Mouse (Mus musculus) stomach, embryonic 16.5 days (tissue): ENCODE measurements around the gene Gal3st2b. TPM values are rescaled to one million over a fixed set of nuclear protein-coding genes. Genes with fewer than 3 reads are reported as not detected.
"Not testable (repeated sequence)": the region's sequence is repeated elsewhere in the genome, so short reads cannot be mapped to it uniquely, and the experiment has no call there.

ENCODE experiments used
- ATAC-seq: fragments of 200-750 bp; cut with Nextera tagmentation; 2 replicates; pipeline ENCODE4 v1.8.0; 2017; ENCODE audit warnings: moderate number of reproducible peaks, moderate TSS enrichment; ENCODE audit not compliant: insufficient read depth, low FRiP score
- H3K27ac ChIP-seq: fragments of 300-500 bp; sonication (generic); 2 replicates; pipeline ENCODE4 v1.5.1; 2014; ENCODE audit warnings: low read length
- H3K27me3 ChIP-seq: fragments of 300-500 bp; sonication (generic); 2 replicates; pipeline ENCODE4 v1.6.1; 2014; ENCODE audit warnings: low read length, control low read depth, mixed read lengths; ENCODE audit not compliant: control insufficient read depth, insufficient read depth
- H3K36me3 ChIP-seq: fragments of 300-500 bp; sonication (generic); 2 replicates; pipeline ENCODE4 v1.6.1; 2014; ENCODE audit warnings: low read length; ENCODE audit not compliant: control insufficient read depth, insufficient read depth
- H3K4me1 ChIP-seq: fragments of 300-500 bp; sonication (generic); 2 replicates; pipeline ENCODE4 v1.6.1; 2014; ENCODE audit warnings: low read length, control low read depth, mixed read lengths; ENCODE audit not compliant: control insufficient read depth, insufficient read depth
- H3K4me2 ChIP-seq: fragments of 300-500 bp; sonication (generic); 2 replicates; pipeline ENCODE4 v1.6.1; 2014; ENCODE audit warnings: low read depth, low read length, mixed read lengths
- H3K4me3 ChIP-seq: fragments of 300-500 bp; sonication (generic); replicated peaks from 2 replicates; pipeline ENCODE4 v1.5.1; 2014; ENCODE audit warnings: mild to moderate bottlenecking, low read length
- H3K9ac ChIP-seq: fragments of 300-500 bp; sonication (generic); 2 replicates; pipeline ENCODE4 v1.6.1; 2014; ENCODE audit warnings: low read length
- H3K9me3 ChIP-seq: fragments of 300-500 bp; sonication (generic); replicated peaks from 2 replicates; pipeline ENCODE4 v1.6.1; 2016; ENCODE audit warnings: low read length, control low read depth; ENCODE audit not compliant: control insufficient read depth
- WGBS: fragments of 180-500 bp; shearing (Covaris S2); extraction: QIAGEN DNeasy Blood & Tissue Kit; methylation state at CpG from one replicate; pipeline ENCODE4 v1.1.7; 2014; 5-methylcytosine and 5-hydroxymethylcytosine counted together
- polyA plus RNA-seq: library from polyadenylated mRNA; unstranded; fragments of >200 nt; fragmentation: Nextera tagmentation; extraction: Ambion mirVana; gene quantifications from 2 replicates; pipeline ENCODE4 v1.2.1, GENCODE M21; 2015

Gal3st2b gene
- 0.10 TPM in 1 of 2 replicates, not detected in the other for polyA plus RNA-seq

DNA sequence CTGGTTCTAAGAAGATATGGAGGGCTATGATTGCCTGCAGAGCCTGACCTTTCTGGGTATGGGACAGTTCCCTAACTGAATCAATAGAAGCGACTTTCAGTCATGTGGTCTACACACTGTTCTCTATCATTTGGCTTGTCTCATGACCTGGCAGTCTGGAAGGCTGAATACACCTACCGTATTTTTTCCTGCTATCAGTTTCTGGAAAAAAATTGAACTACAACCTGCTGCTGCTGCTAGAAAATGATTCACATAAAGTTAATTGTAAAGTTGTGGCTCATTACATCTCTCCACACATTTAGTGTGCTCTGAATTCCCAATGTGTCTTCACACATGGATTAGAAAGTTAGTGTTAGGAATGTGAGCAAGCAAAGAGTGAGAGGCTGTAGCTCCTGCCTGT is at the start of gene Gal3st2b:
Gal3st2b (plus strand) TSS at position 301 of the 400 bp plus-strand sequence.
- not testable (repeated sequence) for H3K36me3 ChIP-seq, H3K9ac ChIP-seq, H3K27ac ChIP-seq, ATAC-seq, H3K4me1 ChIP-seq, H3K9me3 ChIP-seq, H3K27me3 ChIP-seq, H3K4me3 ChIP-seq, H3K4me2 ChIP-seq
- 68% methylated on average over 2 of the region's 2 CpGs for WGBS

DNA sequence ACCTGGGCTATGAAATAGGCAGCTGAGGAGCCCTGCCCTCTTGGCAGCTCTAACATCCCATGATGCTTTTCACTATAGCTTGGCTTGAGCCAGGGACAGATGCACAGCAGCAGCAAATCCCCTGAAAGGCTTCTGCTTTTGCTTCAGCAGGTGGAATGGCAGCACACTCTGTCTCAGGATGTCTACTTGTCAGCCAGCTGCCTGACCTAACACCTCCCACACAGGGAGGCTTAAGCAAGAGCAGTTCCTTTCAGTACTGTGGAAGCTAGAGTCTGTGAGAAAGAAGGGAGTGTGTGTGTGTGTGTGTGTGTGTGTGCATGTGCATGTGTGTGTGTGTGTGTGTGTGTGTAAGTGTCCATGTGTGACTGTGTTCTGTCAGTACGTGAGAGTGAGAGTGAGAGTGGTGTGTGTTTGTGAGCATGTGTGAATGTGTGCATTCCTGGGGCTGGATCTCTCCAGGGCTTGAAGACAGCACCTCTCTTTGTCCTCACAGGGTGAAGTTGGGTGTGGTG is 46.5 kb upstream of the Gal3st2b start:
- H3K4me2 ChIP-seq, H3K4me1 ChIP-seq, H3K9me3 ChIP-seq, H3K9ac ChIP-seq, H3K36me3 ChIP-seq, H3K27me3 ChIP-seq, H3K4me3 ChIP-seq, ATAC-seq, H3K27ac ChIP-seq: not testable (repeated sequence)
- 50% methylated on average over 1 of the region's 1 CpGs for WGBS

DNA sequence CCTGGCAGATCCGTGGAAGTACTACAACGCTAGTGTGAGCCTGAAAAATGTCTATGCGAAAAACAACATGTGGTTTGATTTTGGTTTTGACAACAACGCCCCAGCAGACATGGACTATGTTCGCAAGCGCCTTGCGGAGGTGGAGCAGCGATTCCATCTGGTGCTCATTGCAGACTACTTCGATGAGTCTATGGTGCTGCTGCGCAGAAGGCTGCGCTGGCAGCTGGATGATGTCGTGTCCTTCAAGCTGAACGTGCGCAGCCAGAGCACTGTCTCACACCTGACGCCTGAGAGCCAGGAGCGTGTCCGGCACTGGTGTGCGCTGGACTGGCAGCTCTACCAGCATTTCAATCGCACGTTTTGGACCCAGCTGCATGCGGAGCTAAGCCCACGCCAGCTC is 43.7 kb upstream of the Gal3st2b start:
- ATAC-seq, H3K4me3 ChIP-seq, H3K4me2 ChIP-seq, H3K27me3 ChIP-seq, H3K9ac ChIP-seq, H3K36me3 ChIP-seq, H3K9me3 ChIP-seq, H3K4me1 ChIP-seq, H3K27ac ChIP-seq: not testable (repeated sequence)
- WGBS = 84% methylated on average over 10 of the region's 22 CpGs

DNA sequence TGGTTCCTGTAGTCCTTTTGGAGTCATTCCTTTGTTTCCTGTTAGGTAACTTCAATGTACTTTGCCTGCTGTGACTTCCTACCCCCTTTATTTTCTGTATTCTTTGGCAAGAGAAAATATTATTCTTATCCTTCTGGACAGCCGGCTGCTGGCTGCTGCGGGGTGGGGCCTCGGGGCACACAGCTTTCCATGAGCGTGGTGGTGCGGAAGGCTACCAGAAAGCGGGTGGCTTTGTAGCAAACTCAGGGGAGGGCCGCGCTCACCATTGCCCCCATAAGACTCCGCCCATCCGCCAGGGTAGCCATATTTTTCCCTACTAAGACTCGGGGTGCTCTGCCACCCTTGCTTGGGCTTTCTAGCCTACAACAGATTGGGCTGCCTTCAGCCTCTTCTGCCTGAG is 36.3 kb upstream of the Gal3st2b start:
- H3K9me3 ChIP-seq, H3K27me3 ChIP-seq, H3K27ac ChIP-seq, H3K36me3 ChIP-seq, H3K4me1 ChIP-seq, H3K4me2 ChIP-seq, ATAC-seq, H3K9ac ChIP-seq, H3K4me3 ChIP-seq: not testable (repeated sequence)
- no CpG with 5 or more reads among the region's 11 CpGs for WGBS

DNA sequence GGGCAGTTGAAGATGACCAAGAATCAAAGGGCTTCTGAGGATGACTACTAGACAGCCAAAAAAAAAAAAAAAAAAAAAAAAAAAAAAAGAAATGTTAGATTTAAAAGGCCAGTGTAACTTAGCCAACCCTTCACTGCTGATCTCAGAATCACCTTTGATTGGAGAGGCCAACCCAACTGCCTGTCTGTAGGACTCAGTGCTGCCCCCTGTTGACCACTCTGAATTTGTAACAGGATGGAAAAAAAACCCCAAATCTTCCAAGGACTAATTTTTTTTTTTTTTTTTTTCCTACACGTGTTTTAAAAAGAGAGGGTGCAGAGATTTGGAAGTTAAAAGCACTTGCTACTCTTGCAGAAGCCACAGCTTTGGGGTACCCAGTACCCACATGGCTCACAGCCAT is 27.2 kb upstream of the Gal3st2b start:
- 40% methylated on average over 1 of the region's 1 CpGs for WGBS
- not testable (repeated sequence) for ATAC-seq, H3K9me3 ChIP-seq, H3K9ac ChIP-seq, H3K4me3 ChIP-seq, H3K27ac ChIP-seq, H3K4me1 ChIP-seq, H3K36me3 ChIP-seq, H3K27me3 ChIP-seq, H3K4me2 ChIP-seq

DNA sequence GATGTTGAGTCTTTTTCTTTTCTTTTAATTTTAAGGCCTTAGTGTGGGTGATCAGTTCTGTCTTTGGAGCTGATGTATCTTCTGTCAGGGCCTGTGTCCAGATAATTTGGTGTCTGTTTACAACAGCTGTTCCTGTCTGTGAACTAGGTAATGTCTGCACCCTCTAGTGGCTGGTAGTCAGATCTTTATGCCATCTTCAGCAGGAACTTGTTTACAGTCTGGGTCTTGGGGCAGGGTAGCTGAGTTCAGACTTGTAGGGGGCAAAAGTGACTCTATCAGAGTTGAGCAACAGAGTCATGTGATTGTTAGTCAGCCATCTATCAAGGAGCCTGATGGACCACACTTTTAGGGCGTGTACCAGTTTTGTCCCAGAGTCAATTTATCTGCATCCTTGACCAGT is 20.7 kb upstream of the Gal3st2b start:
- not testable (repeated sequence) for H3K4me2 ChIP-seq, H3K9ac ChIP-seq, H3K27ac ChIP-seq, ATAC-seq, H3K4me3 ChIP-seq, H3K27me3 ChIP-seq, H3K4me1 ChIP-seq, H3K36me3 ChIP-seq, H3K9me3 ChIP-seq
- WGBS = no CpG with 5 or more reads among the region's 1 CpGs

DNA sequence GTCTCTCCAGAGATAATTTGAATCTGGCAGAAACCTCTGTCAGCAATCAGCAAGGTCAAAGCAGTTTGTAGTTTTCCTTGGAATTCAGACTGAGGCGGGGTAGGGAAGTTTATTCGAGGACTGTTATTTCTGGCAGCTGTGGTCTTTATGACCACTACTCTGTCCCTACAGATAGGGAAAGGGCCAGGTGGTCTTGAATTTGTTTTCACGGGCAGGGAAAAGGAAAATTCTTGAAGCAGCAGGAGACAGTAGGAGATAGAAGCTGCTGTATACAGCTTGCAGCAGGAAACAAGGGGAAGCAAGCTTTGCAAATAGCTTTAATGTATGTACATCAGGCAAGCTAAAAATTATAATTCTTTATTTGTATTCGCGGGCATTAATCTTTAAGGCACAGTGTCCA is 16.8 kb upstream of the Gal3st2b start:
- H3K36me3 ChIP-seq = not testable (repeated sequence)
- WGBS = 58% methylated on average over 2 of the region's 5 CpGs

DNA sequence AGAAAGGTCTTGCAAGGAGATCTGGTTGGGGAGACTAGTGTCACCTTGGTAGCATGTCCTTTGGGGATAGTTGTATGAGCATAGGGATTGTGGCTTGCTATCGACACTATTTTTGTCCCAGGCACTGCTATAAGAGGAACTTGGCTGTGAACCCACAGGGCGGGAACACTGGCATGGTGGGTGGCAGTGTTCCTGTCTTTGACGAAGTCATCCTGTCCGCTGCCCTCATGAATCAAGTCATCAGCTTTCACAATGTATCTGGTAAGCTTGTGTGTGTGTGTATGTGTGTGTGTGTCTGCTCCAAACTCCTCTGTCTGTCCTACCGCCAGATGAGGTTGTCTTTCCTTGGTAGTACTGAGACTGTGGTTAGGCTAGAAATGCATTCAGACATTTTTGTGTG is 11.4 kb upstream of the Gal3st2b start:
- H3K27ac ChIP-seq, H3K27me3 ChIP-seq, H3K9me3 ChIP-seq, H3K4me2 ChIP-seq, H3K4me1 ChIP-seq, ATAC-seq, H3K9ac ChIP-seq, H3K4me3 ChIP-seq, H3K36me3 ChIP-seq: not testable (repeated sequence)
- 81% methylated on average over 3 of the region's 5 CpGs for WGBS

More for the DNA sequence above, 16.8 kb upstream of the Gal3st2b start:
- H3K4me2 ChIP-seq, H3K27ac ChIP-seq, H3K4me1 ChIP-seq, ATAC-seq, H3K9ac ChIP-seq, H3K27me3 ChIP-seq, H3K9me3 ChIP-seq, H3K4me3 ChIP-seq: not testable (repeated sequence)

DNA sequence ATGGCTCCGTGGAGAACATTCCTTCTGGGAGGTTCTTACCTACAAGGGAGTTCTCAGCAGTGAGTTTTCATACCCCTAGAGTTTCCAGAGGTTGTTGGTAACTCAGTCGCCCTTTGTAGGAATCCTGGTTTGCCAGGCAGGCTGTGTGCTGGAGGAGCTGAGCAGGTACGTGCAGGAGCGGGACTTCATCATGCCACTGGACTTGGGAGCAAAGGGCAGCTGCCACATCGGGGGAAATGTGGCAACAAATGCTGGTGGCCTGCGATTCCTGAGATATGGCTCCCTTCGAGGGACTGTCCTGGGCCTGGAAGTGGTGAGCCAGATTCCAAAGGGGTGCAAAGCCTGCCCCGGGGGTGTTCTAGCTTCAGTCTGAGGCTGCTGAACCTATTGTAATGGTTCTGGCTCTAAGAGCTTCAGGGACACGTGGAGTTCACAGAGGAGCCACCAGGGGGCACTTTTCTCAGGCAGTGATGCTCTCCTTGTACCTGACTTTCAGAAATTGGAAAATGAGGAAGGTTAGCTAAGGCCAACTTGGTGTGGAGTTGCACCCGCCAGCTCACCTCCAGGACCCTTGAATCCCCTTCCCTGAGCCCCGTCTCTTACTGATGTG is 9.0 kb upstream of the Gal3st2b start:
- H3K36me3 ChIP-seq, H3K4me1 ChIP-seq, H3K27me3 ChIP-seq, H3K9ac ChIP-seq, H3K27ac ChIP-seq, H3K9me3 ChIP-seq, H3K4me3 ChIP-seq, ATAC-seq, H3K4me2 ChIP-seq: not testable (repeated sequence)
- no CpG with 5 or more reads among the region's 11 CpGs for WGBS
